Mouse (Mus musculus) heart, postnatal 10 days (tissue): ENCODE data around the gene Pex5. TPM values are rescaled to one million over a fixed set of nuclear protein-coding genes. Genes with fewer than 3 reads are reported as not detected.

Experiments used
- DNase-seq, 2 experiments: peaks; one replicate each; pipeline ENCODE4 v3.0.0; 2021
- intact Hi-C: fragments of 180-260 bp; cut with DNase I; formaldehyde crosslinking; loops from one replicate; pipeline ENCODE4 v1.15.1; 2025
- total RNA-seq, 2 experiments: library from RNA; stranded (reverse); gene quantifications; 2 replicates each; pipeline ENCODE4 v1.2.3; 2021

Gene Pex5
- 10 to 100 TPM; 28.3 to 31.9 TPM for total RNA-seq

DNA sequence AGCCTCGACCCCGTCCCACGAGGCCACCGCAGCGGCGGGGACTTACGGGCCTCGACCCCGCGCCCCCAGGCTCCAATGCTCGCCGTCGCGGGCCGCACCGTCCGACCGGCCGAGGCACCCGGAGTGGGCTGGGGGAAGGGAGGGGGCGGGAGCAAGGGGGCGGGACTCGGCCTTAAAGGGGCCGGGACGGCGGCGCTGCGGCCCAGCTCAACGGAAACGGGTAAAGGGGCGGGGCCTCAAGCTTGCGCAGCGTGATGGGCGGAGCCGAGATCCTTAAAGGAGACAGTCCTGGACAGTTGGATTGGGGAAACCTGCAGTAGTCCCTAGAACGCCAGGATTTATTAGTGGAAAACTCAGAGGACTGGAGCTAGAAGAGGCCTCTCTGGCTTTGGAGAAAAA, at the start of gene Pex5:
Gene Pex5 (minus strand): TSS at position 141 of the 399 bp plus-strand sequence.
- intact Hi-C loops = no loop called here

DNA sequence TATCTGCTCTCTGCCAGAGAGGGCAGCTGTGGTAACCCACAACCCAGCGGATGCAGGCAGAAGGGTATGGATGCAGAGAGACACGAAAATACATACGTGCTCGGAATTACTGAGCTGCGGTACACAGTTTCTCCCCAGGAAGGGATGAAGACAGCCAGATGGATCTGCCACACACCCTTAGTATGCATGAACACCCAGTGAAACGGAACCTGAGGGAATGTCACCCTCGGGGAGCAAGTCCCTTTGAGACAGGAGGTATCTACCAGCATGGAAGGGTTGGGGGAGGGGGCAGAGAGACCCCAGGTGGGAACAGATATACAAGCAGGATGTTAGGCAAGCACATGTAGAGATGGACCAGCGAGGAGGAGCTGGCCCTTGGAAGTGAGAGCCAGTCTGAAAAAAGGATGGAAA, 49.0 kb upstream of the Pex5 start:
- intact Hi-C loops = no loop called here
- DNase-seq = no peak

More for the DNA sequence above, at the start of gene Pex5:
- DNase-seq = peak; percentile 98

DNA sequence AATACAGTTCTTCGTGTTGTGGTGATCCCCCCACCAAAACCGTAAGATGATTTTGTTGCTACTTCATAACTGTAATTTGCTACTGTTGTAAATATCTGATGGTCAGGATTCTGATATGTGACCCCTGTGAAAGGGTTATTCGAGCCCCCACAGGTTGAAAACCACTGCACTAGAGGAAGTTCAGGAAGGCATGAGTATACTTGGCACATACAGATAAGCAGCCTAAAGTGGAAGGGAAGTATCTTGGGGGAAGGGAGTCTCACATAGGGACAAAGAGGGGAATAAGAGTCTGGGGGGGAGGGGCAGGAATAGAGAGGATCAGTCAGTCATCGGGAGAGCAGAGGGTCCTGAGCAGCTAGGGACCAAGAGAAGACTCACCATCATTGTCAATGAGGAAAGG, 44.5 kb upstream of the Pex5 start:
- no peak for DNase-seq
- intact Hi-C loops = no loop called here

DNA sequence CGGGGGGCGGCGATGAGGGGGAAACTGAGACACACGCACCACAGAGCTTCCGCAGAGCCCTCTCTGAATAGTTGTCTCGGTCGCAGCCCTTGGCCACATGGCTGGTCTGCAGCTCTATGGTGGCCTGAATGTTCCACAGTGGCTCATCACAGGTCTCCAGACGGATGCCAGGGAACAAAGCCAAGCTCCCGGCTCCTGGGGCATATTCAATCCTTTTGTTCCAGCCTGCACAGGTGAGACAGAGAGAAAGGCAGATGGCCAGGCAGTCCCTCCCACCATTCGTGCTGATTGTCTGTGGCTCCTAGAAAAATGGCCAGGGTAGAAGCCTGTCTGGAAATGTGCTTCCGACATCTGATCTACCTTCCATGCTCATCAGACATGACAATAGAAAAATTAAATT, 43.6 kb upstream of the Pex5 start:
- intact Hi-C loops = no loop called here
- no peak for DNase-seq

DNA sequence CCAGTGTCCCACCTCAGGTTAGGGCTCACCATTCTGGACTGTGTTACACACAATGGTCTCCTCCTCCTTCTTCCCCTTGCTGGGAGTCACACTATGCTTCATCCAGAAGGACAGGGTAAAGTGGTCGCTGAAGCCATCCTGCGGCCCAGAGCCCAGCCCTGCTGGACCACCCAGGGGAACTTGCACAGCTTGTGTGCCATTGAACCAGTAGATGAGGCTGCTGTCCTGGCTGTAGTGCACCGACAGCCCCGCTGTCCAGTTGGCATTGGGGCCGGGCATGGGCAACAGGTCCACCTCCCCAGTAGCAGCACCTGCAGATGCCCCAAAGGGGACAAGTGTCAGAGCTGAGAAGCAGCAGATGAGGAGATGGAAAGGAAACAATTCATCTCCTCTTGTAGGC, 43.0 kb upstream of the Pex5 start:
- intact Hi-C loops = no loop called here
- DNase-seq = no peak

DNA sequence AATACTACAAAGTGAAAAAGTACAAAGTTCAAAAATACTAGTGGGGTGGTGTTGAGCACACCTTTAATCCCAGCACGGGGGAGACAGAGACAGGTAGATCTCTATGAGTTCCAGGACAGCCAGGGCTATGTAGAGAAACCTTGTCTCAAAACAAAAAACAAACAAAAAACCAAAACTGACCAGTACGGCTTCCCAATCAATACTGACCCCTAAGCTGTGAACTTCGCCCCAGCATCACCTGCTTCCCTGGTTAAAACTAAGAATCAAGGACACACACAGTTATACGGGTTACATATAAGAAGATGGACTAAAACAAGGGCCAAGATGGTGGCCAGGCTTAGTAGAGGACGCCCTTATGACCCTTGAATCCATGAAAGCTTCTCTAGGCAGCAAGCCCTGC, 41.4 kb upstream of the Pex5 start:
- intact Hi-C loops = no loop called here
- no peak for DNase-seq

DNA sequence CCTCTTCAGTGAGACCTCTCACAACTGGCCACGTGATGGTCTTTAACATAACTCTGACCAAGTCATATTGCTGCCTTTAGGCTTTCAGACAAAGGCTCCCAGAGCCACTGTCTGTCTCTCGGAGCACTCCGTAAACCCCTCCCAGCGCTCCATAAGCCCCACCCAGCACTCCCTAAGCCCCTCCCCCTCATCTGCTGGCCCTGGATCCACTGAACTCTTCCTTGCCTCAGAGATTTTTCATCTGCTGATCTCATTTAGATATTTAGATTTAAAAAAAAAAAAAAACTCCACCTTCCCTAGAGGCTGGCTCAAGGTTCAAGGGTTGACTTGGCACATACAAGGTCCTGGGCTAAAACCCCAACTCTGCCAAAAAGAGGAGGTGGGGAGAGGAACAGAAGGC, 38.9 kb upstream of the Pex5 start:
- intact Hi-C loops = no loop called here
- DNase-seq = no peak

DNA sequence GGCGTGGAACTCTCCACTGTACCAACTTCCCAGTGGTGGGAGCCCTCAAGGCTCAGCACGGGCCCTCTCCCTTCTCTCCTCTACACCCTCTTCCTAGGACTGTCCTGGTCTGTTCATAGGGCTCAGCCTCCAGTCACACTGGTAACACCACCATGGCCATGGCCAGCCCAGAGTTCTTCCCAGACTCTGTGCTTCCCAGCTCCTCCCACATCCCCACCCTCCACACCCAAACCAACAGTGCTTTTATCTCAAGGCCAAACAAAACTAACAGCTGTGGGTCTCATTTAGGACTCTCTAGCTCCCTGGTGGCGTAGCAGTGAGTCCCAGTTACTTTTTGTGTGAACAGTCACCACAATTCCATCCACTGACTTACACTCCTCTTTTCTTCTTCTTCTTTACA, 37.1 kb upstream of the Pex5 start:
- DNase-seq = no peak
- intact Hi-C loops = no loop called here

DNA sequence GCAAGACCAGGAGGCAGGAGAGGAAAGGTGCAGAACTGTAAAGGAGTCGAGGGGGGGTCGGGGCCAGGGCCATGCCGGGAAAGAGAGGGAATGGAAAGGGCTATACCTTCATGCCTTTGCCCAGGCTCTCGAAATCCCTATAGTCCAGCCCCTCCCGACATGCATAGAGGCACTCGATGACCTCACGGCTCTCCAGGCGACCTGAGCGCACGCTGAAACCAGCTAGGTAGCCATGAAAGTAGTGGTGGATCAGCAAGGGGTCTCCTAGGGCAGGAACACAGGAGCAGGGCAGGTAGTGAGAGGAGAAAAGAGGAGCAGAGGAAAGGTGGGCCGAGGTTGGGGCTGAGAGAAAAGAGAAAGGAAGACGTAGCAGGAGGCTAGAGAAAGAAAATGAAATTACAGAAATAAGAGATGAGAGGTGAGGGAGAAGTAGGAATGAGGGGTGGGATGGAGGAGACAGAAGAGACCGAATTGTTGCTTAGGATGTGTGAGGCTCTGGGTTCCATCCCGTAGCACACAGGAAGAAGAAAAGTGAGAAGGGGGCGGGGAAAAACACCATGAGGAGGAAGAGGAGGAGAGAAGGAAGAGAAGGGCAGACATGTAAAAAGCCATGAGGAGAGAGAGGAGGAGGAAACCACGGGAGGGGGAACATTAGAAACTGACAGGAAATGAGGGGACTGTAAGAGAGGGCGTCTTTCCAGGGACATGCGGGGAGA, 35.0 kb upstream of the Pex5 start:
- intact Hi-C loops = no loop called here
- DNase-seq = no peak

DNA sequence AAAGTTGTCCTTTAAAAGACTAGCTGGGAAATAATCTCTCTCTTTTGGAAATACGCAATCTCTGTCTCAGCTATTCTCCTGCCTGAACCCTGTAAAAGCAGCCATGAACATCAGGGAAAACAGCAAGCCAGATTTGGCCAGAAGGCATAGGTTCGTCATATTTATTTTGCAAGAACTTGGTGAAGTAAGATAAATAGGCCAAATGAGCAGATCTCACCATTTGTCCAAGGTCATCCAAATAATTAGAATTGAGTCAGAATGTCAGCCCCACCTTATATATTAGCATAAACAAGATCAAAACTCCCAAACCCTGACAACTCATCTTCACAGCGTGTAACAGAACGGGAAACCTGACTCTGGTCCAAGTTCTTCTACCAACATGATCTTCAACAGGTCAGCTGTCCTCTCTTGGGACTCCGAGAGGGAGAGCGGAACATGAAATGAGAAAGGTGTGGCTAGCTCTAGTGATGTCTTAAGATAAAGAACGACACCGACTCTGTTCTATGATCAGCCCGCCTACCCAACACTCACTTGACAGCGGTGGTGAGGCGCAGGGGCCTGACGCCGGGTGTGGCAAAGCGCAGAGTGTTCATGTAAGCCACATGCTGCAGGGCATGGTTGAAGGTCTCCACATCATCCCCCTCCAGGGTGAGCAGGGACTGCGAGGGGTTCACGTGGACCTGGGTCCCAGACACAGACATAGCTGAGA, 34.2 kb upstream of the Pex5 start:
- intact Hi-C loops = no loop called here
- no peak for DNase-seq

DNA sequence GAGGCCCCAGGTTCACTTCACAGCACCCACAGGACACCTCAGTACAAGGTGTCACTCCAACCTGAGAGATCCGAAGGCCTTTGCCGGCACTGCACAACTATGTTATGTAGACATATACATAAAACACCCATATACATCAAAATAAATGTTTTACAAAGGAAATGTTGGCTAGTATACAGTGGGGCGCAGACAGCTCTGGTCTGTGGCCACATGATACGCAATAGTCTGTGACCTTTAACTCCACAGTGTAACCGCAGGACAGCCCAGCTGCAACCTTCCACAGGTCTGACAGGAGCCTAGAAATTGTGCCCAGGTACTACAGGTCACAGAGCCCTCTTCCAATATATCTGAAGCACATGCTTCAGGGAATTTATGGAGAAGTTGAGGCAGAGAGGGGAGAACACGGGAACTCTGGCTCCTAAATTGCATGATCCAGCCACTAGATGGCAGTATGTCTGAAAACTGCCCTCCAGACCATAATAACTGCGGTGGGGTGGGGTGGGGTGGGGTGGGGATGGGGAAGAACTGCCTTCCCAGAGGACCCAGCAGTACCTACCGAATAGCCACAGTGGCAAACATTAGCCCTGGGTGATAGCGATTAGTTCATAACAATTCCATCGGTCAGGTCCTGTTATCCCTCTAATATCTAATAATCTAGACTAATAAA, 33.5 kb upstream of the Pex5 start:
- intact Hi-C loops = no loop called here

DNA sequence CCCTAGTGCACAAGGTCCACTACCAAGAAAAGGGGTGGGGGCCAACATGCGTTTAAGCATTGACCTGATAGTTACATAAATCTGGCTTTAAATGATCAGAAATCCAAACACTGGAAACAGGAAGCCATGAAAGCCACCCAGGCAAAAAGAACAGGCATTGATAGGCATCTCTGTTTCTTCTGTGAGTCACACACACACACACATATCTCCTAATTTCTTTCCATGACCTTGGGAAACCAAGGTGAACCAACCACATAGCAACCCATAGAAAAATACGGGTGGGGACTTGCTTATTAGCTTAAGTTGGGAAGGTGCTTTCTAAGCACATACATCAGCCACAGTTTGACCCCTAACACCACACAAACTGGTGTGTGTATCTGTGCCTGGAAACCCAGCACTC, 32.5 kb upstream of the Pex5 start:
- intact Hi-C loops = no loop called here
- no peak for DNase-seq

More for the DNA sequence above, 33.5 kb upstream of the Pex5 start:
- DNase-seq = no peak

DNA sequence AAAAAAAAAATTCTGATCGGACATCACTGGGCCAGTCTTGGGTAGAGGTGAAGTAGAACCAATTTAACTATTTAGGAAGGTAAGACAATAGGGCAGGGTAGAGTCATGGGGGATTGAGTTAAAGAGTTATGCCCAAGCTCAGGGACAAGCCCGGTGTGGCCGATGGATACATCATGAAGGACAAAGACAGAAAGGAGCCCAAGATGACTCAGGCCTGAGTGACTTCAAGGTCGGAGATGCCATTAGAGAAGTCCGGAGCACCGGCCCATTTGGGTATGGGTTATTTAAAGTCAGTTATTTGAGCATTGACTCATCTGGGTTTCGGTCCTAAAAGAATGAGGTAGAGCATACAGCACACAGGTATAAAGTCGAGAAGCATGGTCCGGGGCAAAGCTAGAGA, 31.6 kb upstream of the Pex5 start:
- intact Hi-C loops = no loop called here

DNA sequence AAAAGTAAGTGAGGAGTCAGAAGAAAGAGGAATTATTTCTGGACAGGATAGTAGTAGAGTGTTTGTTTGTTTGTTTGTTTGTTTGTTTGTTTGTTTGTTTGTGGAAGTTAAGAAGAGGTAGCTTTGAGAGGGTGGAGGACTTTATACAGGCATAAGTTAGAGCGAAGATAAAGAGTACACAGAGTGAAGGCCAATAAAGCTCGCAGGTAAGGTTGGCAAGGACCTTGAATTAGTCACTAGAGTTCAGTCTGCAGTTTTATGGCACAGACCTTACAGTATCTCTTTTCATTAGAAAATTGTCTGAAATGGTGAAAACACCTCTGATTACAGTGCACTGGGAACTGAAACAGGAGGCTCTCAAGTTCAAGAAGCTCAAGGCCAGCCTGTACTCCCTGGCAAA, 31.2 kb upstream of the Pex5 start:
- no peak for DNase-seq
- intact Hi-C loops = no loop called here

More for the DNA sequence above, 31.6 kb upstream of the Pex5 start:
- DNase-seq = no peak

DNA sequence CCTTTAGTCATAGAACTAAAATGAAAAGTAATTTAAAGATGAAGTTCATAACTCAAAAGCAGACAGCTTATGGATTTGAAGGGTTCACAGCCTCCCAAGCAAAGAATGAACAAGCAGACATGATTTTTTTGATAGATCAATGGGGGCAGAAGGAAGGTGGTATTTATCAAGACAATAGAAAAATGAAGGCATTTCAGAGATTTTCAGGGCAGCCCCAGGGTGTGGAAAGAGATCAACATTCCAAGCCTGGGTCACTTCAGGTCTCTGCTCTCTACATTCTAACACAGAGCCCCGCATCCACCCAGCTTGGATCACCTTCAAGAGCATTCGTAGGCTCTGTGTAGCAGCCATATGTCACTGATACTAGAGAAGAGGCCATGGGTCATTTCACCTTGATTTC, 28.5 kb upstream of the Pex5 start:
- intact Hi-C loops = no loop called here
- DNase-seq = no peak

DNA sequence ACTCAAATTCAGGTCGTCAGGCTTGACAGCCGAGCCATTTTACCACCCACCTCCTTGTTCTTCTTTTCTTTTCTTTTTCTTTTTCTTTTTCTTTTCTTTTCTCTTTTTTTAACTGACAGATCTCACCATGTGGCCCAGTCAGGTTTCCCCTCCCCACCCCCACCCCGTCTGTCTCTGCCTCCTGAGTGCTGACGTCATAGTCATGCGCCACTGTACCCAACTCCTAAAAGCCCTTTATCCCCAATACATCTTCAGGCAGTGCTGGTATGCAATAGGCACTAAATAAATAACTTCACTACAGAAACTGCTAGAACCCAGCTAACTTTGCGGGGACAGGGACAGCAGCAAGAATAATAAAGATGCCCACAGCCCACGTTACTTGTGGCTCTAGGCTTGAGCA, 21.4 kb upstream of the Pex5 start:
- DNase-seq = no peak
- intact Hi-C loops = no loop called here

DNA sequence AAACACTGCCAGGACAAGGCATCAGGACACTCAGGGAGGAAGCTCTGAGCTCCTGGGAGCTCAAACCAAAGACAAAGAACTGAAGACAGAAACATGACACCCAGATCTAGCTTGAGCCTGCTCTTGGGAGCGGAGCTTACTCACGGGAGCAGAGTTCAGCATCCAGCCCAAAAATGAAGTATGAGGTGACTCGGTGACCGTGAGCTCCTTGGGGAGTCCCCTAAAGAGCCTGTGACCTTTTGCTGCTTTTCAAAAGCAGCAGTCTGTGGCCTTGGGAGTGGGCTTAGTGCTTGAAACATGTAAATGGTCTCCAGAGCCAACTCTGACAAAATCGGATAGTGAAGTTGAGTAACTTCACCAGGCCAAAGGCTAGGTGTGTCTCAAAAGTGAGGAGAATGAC, 20.3 kb upstream of the Pex5 start:
- intact Hi-C loops = no loop called here
- no peak for DNase-seq

DNA sequence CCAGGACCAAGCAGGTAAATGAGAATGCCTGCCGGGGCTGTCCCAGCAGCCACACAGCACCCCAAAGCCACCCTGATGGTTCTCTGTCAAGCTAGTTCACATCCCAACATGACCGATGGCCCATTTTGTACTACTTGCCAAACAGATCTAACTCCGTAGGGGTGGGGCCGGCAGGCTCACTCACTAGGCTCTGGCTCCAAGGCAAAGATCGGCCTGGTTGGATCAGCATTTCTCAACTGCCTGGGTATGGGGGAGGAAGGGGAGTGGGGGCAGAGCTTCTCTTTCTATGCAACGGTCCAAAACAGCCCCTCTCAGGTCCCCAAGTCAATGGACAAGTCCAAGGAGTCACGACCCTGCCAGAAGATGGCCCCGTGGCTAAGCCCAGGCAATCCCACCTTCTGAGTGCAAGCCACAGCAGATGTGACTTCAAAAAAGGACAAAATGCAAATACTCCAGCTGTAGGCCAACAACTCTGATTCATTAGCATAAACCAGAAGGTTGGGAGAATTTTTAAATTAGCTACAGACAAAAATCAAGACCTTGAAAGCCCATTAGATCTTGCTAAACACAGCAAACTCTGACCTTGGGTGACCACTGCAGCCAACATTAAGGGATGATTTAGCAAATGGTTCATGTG, 18.9 kb upstream of the Pex5 start:
- intact Hi-C loops = no loop called here
- no peak for DNase-seq

DNA sequence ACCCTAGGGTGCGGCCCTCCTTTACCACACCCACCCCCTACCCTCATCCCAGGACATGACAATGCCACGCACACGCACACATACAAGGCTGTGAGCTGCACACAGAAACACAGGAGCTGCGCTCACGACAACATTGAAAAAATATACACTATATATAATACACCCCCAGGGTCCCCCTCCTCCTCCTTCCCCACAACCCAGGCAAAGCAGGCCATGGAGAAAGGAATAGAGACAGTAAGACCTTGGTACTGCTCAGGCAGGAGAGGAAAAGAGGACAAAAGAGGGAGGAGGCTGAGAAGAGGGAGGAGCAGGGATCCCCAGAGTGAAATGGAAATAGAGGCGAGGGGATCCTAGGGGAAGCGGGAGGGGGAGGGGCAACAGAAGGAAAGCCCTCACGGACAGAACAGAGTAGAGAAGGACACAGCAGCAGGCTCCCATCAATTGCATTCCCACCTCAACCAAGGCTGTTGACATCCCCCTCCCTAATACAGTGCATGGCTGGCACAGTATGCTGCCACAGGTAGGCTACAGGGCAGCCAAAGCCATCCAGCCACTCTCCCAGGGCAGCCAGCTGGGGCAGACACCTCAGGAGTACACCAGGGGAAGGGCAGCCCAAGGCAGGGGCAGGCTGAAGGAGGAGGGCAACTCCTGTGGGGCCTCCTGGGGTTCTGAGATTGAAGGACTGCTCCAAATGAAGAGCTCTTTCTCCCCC, 16.1 kb upstream of the Pex5 start:
- DNase-seq = no peak
- intact Hi-C loops = no loop called here

DNA sequence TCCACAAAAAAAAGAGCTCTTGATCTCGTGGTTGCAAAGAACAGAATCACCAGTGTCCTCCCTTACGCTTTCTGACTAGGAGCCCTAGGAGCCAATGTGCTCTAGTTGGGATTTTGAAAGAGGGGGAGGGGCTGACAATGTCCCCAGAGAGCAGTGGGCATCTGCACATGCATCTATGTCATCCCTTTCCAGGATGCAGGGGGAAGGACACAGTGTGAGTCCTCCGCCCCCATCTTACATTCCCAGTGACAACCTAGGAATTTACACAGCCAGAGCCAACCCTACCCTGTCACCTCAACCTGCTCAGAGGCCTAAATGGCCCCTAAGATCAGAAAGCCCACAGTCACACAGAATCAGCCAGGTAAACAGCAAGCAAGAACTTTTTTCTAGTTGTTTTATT, 15.5 kb upstream of the Pex5 start:
- intact Hi-C loops = no loop called here
- no peak for DNase-seq
